Mouse (Mus musculus) hindbrain, embryonic 14.5 days (tissue): ENCODE data around the gene Frs3. TPM values are rescaled to one million over a fixed set of nuclear protein-coding genes. Genes with fewer than 3 reads are reported as not detected.

Experiments used
- ATAC-seq: fragments of 200-750 bp; cut with Nextera tagmentation; 2 replicates; pipeline ENCODE4 v1.8.0; 2017; ENCODE audit warnings: moderate number of reproducible peaks, mild to moderate bottlenecking, moderate TSS enrichment, moderate library complexity; ENCODE audit not compliant: low FRiP score
- DNase-seq: peaks from one replicate; pipeline ENCODE4 v3.0.0-alpha.2; 2015; ENCODE audit warnings: low spot score
- H3K27ac ChIP-seq: fragments of 300-500 bp; sonication (generic); 2 replicates; pipeline ENCODE4 v1.5.1; 2014; ENCODE audit warnings: mild to moderate bottlenecking, moderate library complexity
- H3K27me3 ChIP-seq: fragments of 300-500 bp; sonication (generic); 2 replicates; pipeline ENCODE4 v1.6.1; 2014; ENCODE audit warnings: mild to moderate bottlenecking, low read length, mixed read lengths; ENCODE audit not compliant: control insufficient read depth, insufficient read depth
- H3K36me3 ChIP-seq: fragments of 300-500 bp; sonication (generic); replicated peaks from 2 replicates; pipeline ENCODE4 v1.6.1; 2014; ENCODE audit not compliant: control insufficient read depth, insufficient read depth
- H3K4me1 ChIP-seq: fragments of 300-500 bp; sonication (generic); replicated peaks from 2 replicates; pipeline ENCODE4 v1.6.1; 2014; ENCODE audit warnings: antibody characterized with exemption, low read length, mixed read lengths; ENCODE audit not compliant: control insufficient read depth, insufficient read depth
- H3K4me2 ChIP-seq: fragments of 300-500 bp; sonication (generic); replicated peaks from 2 replicates; pipeline ENCODE4 v1.6.1; 2014; ENCODE audit warnings: mild to moderate bottlenecking, moderate library complexity
- H3K4me3 ChIP-seq: fragments of 300-500 bp; sonication (generic); replicated peaks from 2 replicates; pipeline ENCODE4 v1.5.1; 2014; ENCODE audit warnings: mild to moderate bottlenecking, low read length
- H3K9ac ChIP-seq: fragments of 300-500 bp; sonication (generic); 2 replicates; pipeline ENCODE4 v1.6.1; 2014
- H3K9me3 ChIP-seq: fragments of 300-500 bp; sonication (generic); 2 replicates; pipeline ENCODE4 v1.6.1; 2016; ENCODE audit warnings: low read length; ENCODE audit not compliant: control insufficient read depth
- WGBS: fragments of 180-500 bp; shearing (Covaris S2); extraction: QIAGEN DNeasy Blood & Tissue Kit; methylation state at CpG from one replicate; pipeline ENCODE4 v1.1.7; 2014; 5-methylcytosine and 5-hydroxymethylcytosine counted together
- polyA plus RNA-seq: library from polyadenylated mRNA; unstranded; fragments of >200 nt; fragmentation: Nextera tagmentation; extraction: Ambion mirVana; gene quantifications from 2 replicates; pipeline ENCODE4 v1.2.1, GENCODE M21; 2014

The Frs3 gene
- polyA plus RNA-seq, 1 experiment from 2014 or later: 44.4 TPM

DNA sequence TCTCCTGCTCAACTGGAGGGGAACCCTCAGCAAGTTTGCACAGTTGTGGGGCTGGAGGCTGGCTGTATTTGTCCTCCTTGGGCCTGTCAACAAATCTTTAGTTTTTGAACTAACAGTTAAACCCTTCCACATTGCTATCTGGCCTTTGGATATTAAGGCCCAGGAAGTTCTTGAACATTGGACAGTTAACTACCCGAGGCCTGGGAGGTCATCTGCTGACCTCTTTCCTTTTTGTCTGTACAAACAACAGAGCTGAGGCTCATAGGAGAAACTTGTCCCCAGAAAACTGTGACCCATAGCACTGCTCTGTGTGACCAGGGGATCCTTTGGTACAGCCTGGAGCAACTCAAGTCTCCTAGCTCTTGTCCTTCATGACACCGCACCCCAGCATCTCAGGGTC, 10.2 kb downstream of the Frs3 start:
- Histone ChIP-seq H3K4me3 (no peak overlapping the region), H3K4me1 (peaks cover 4% of the 10 kb centered on the region; the same call in 1 of the 2 replicates), H3K36me3 (peaks cover 38% of the 10 kb centered on the region), H3K9ac (no peak overlapping the region), H3K27me3 (no peaks in the 10 kb centered on the region), H3K9me3 (no peaks in the 10 kb centered on the region), H3K27ac (no peak overlapping the region), H3K4me2 (no peak overlapping the region)
- WGBS: 81% methylated on average over 2 of the region's 2 CpGs
- DNase-seq (no peak), ATAC-seq (no peak)

GRCm38 (mm10) chr17:47701793-47702192, 13.0 kb downstream of the Frs3 start:
- H3K27me3 ChIP-seq: no peaks in the 10 kb centered on the region
- 70% methylated on average over 9 of the region's 9 CpGs for whole genome bisulfite sequencing
- no peak overlapping the region for H3K4me3 ChIP-seq
- no peak for DNase-seq
- H3K36me3 ChIP-seq: peaks cover 46% of the 10 kb centered on the region
- no peak overlapping the region for H3K4me2 ChIP-seq
- no peak for ATAC-seq
- H3K27ac ChIP-seq: no peak overlapping the region
- H3K9me3 ChIP-seq: no peaks in the 10 kb centered on the region
- H3K9ac ChIP-seq: no peak overlapping the region
- no peaks in the 10 kb centered on the region for H3K4me1 ChIP-seq

DNA sequence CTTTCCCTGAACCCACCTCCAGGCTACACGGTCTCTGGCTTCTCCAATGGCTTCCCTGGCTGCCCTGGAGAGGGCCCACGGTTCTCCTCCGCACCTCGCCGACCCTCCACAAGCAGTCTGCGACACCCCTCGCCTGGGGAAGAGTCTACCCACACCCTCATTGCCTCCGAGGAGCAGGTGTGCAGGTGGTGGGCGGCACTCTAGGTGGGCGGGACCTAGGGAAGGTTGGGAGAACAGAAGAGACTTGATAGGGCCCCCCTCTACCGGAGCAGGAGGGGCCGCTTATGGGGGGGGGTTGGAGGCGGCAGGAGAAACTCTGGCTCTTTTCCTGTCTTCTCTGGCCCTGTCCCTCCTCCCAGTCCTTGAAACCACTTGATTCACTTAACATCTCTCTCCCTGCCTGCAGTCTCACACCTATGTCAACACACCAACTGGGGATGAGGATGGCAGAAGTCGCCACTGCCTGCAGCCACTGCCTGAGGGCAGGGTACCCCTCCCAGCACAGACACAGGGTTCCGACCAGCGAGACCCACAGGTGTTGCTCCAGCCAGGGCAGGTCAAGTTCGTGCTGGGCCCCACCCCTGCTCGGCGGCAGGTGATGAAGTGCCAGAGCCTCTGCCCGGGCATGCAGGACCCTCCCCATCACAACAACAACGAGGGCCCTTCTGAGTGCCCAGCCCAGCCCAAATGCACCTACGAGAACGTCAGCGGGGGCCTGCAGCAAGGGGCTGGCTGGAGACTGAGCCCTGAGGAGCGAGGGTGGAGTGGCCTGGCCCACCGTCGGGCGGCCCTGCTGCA, 13.9 kb downstream of the Frs3 start:
- Histone ChIP-seq H3K4me1 (no peaks in the 10 kb centered on the region), H3K27me3 (no peaks in the 10 kb centered on the region), H3K27ac (no peak overlapping the region), H3K9ac (no peak overlapping the region), H3K4me2 (no peak overlapping the region), H3K4me3 (no peak overlapping the region), H3K9me3 (no peaks in the 10 kb centered on the region), H3K36me3 (peaks cover 46% of the 10 kb centered on the region)
- no peak for DNase-seq
- 45% methylated on average over 28 of the region's 28 CpGs for WGBS
- no peak for ATAC-seq

- Histone ChIP-seq H3K4me3 (no peak overlapping the region), H3K4me1 (no peaks in the 10 kb centered on the region), H3K9me3 (no peaks in the 10 kb centered on the region), H3K27ac (no peak overlapping the region), H3K9ac (no peak overlapping the region), H3K36me3 (peaks cover 46% of the 10 kb centered on the region), H3K27me3 (no peaks in the 10 kb centered on the region), H3K4me2 (no peak overlapping the region)
- ATAC-seq: no peak
- no peak for DNase-seq
- 40% methylated on average over 20 of the region's 20 CpGs for WGBS
Measured at GRCm38 (mm10) chr17:47703556-47703955, 14.7 kb downstream of the Frs3 start.

DNA sequence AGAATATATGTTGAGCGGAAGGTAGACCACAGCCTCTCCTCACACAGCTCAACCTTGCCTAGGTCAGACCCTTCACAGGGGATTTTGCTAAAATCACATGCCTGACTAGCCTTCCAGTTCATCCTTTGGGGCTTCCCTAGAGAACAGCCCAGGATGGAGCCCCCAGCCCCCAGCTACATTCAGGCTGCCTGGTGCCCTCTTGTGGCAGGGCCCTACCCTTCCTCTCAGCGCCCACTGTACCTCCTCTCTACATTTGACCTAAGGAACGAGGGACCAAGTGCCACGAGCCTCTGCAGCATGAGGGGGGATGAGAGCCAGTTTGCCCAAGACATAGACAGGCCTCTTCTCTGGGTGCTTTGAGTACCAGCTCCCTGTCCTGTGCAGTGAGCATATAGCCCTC, 15.9 kb downstream of the Frs3 start:
- no peaks in the 10 kb centered on the region for H3K4me1 ChIP-seq
- peaks cover 40% of the 10 kb centered on the region for H3K36me3 ChIP-seq
- H3K27me3 ChIP-seq: no peaks in the 10 kb centered on the region
- no peak overlapping the region for H3K4me3 ChIP-seq
- no peak overlapping the region for H3K4me2 ChIP-seq
- DNase-seq (no peak), ATAC-seq (no peak)
- H3K9ac ChIP-seq: no peak overlapping the region
- 87% methylated on average over 4 of the region's 4 CpGs for WGBS
- H3K9me3 ChIP-seq: no peaks in the 10 kb centered on the region
- H3K27ac ChIP-seq: no peak overlapping the region

GRCm38 (mm10) chr17:47706196-47706595, 17.4 kb downstream of the Frs3 start:
- 80% methylated on average over 1 of the region's 1 CpGs for WGBS
- H3K27me3 ChIP-seq: no peaks in the 10 kb centered on the region
- no peaks in the 10 kb centered on the region for H3K9me3 ChIP-seq
- no peak overlapping the region for H3K4me2 ChIP-seq
- H3K4me1 ChIP-seq: no peaks in the 10 kb centered on the region
- ATAC-seq: no peak
- DNase-seq: no peak
- H3K36me3 ChIP-seq: peaks cover 25% of the 10 kb centered on the region
- H3K27ac ChIP-seq: no peak overlapping the region
- H3K9ac ChIP-seq: no peak overlapping the region
- no peak overlapping the region for H3K4me3 ChIP-seq

DNA sequence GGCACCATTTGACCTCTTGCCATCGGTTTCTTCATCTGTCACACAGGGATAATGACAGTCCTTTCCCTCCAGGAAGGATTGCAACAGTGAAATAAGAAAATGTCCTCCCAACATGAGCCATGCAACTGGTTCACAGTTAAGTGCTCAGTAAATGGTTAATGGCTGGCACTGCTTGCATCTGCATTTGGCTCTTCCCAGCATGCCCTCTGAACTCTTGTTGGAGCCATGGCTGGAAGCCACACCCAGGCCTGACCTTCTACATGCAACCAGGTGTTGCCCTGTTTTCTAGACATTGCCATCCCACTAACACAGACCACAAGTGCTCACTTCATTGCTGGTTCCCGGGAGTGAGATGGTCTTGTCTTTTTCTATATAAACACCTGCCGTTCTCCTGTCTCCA, 19.1 kb downstream of the Frs3 start:
- ATAC-seq (no peak), DNase-seq (no peak)
- Histone ChIP-seq H3K9ac (no peak overlapping the region), H3K4me1 (no peaks in the 10 kb centered on the region), H3K27me3 (no peaks in the 10 kb centered on the region), H3K36me3 (peaks cover 13% of the 10 kb centered on the region), H3K9me3 (no peaks in the 10 kb centered on the region), H3K4me3 (no peak overlapping the region), H3K4me2 (no peak overlapping the region), H3K27ac (no peak overlapping the region)
- WGBS: 88% methylated on average over 3 of the region's 3 CpGs

GRCm38 (mm10) chr17:47708972-47709371, 20.1 kb downstream of the Frs3 start:
- DNase-seq: no peak
- no peak overlapping the region for H3K4me3 ChIP-seq
- H3K9me3 ChIP-seq: no peaks in the 10 kb centered on the region
- ATAC-seq: no peak
- no peak overlapping the region for H3K27ac ChIP-seq
- H3K4me2 ChIP-seq: no peak overlapping the region
- WGBS: 78% methylated on average over 4 of the region's 4 CpGs
- no peak overlapping the region for H3K9ac ChIP-seq
- H3K36me3 ChIP-seq: peaks cover 8% of the 10 kb centered on the region
- H3K27me3 ChIP-seq: no peaks in the 10 kb centered on the region
- H3K4me1 ChIP-seq: no peaks in the 10 kb centered on the region

DNA sequence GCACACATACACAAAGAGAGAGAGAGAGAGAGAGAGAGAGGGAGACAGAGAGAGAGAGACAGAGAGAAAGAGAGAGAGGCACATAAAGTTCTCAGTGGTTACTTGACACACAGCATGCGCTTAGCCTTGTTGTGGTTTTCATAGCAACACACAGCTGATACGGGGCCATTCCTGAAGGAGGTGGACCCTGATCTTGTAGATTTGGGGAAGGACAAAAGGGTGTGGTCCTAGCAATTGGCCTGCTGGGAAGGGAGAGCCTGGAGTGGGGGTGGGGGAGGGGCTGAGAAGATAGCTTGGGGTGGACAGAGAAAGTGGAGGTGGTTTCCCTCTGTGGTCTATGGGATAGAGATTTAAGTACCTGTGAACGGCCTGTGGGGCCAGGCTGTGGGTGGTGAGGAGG, 21.2 kb downstream of the Frs3 start:
- H3K9ac ChIP-seq: no peak overlapping the region
- no peaks in the 10 kb centered on the region for H3K9me3 ChIP-seq
- DNase-seq: no peak
- H3K4me1 ChIP-seq: no peaks in the 10 kb centered on the region
- no peak overlapping the region for H3K4me2 ChIP-seq
- H3K27ac ChIP-seq: no peak overlapping the region
- no peak for ATAC-seq
- no peak overlapping the region for H3K4me3 ChIP-seq
- H3K36me3 ChIP-seq: no peaks in the 10 kb centered on the region
- no peaks in the 10 kb centered on the region for H3K27me3 ChIP-seq
- 86% methylated on average over 3 of the region's 3 CpGs for WGBS

- H3K36me3 ChIP-seq: no peaks in the 10 kb centered on the region
- ATAC-seq: no peak
- H3K9ac ChIP-seq: no peak overlapping the region
- no peaks in the 10 kb centered on the region for H3K9me3 ChIP-seq
- no peak overlapping the region for H3K4me2 ChIP-seq
- no peaks in the 10 kb centered on the region for H3K27me3 ChIP-seq
- no peak overlapping the region for H3K27ac ChIP-seq
- H3K4me3 ChIP-seq: no peak overlapping the region
- DNase-seq: no peak
- 84% methylated on average over 6 of the region's 6 CpGs for WGBS
- H3K4me1 ChIP-seq: no peaks in the 10 kb centered on the region
Measured at GRCm38 (mm10) chr17:47711883-47712282, 23.1 kb downstream of the Frs3 start.
